Mouse (Mus musculus) adrenal gland, adult 2 months (tissue): Measurements from ENCODE around the gene Gm20388. TPM values are rescaled to one million over a fixed set of nuclear protein-coding genes. Genes with fewer than 3 reads are reported as not detected.
A peak's percentile ranks its signal among the peaks of the same experiment; 100 is the strongest.

Source experiments
- DNase-seq: peaks from one replicate; pipeline ENCODE4 v3.0.0; 2021
- polyA plus RNA-seq: library from polyadenylated mRNA; depleted of rRNA; stranded (reverse); fragments of >200 nt; gene quantifications from 2 replicates; pipeline ENCODE4 v1.2.3, GENCODE M21; 2012
- total RNA-seq, 2 experiments: library from RNA; stranded (reverse); gene quantifications; 2 replicates each; pipeline ENCODE4 v1.2.3; 2021

The Gm20388 gene
- total and polyA plus RNA-seq, 3 experiments, result 5.9 to 50.1 (median 9.9) TPM

GRCm38 (mm10) chr8:123815325-123815724 is 3904.7 kb downstream of the Gm20388 start:
- no peak for DNase-seq

GRCm38 (mm10) chr8:123816939-123817338 is 3906.3 kb downstream of the Gm20388 start:
- DNase-seq, result no peak

GRCm38 (mm10) chr8:123817747-123818146 is 3907.1 kb downstream of the Gm20388 start:
- no peak for DNase-seq

GRCm38 (mm10) chr8:123819683-123820610 is 3909.3 kb downstream of the Gm20388 start:
- DNase-seq, result no peak

- no peak for DNase-seq
Observed at GRCm38 (mm10) chr8:123820780-123821179, 3910.1 kb downstream of the Gm20388 start.

- no peak for DNase-seq
Observed at GRCm38 (mm10) chr8:123823111-123823510, 3912.5 kb downstream of the Gm20388 start.

- no peak for DNase-seq
Observed at GRCm38 (mm10) chr8:123823532-123824123, 3913.0 kb downstream of the Gm20388 start.

GRCm38 (mm10) chr8:123826001-123826400 is 3915.4 kb downstream of the Gm20388 start:
- DNase-seq, result no peak

- no peak for DNase-seq
Observed at GRCm38 (mm10) chr8:123826758-123827157, 3916.1 kb downstream of the Gm20388 start.

GRCm38 (mm10) chr8:123827523-123827922 is 3916.9 kb downstream of the Gm20388 start:
- no peak for DNase-seq

GRCm38 (mm10) chr8:123832757-123833156 is 3922.1 kb downstream of the Gm20388 start:
- peak; percentile 74 for DNase-seq

- DNase-seq, result peak; percentile 46
Observed at GRCm38 (mm10) chr8:123835451-123835850, 3924.8 kb downstream of the Gm20388 start.

- no peak for DNase-seq
Observed at GRCm38 (mm10) chr8:123836354-123836753, 3925.7 kb downstream of the Gm20388 start.

GRCm38 (mm10) chr8:123838496-123838895 is 3927.9 kb downstream of the Gm20388 start:
- DNase-seq, result no peak

- DNase-seq, result no peak
Observed at GRCm38 (mm10) chr8:123840578-123841345, 3930.1 kb downstream of the Gm20388 start.

GRCm38 (mm10) chr8:123842086-123842485 is 3931.4 kb downstream of the Gm20388 start:
- DNase-seq, result no peak

GRCm38 (mm10) chr8:123844341-123844740 is 3933.7 kb downstream of the Gm20388 start:
- DNase-seq, result no peak

- DNase-seq, result no peak
Observed at GRCm38 (mm10) chr8:123845114-123845513, 3934.5 kb downstream of the Gm20388 start.

- no peak for DNase-seq
Observed at GRCm38 (mm10) chr8:123845991-123846390, 3935.3 kb downstream of the Gm20388 start.

- no peak for DNase-seq
Observed at GRCm38 (mm10) chr8:123846509-123846908, 3935.9 kb downstream of the Gm20388 start.

- DNase-seq, result no peak
Observed at GRCm38 (mm10) chr8:123847546-123847945, 3936.9 kb downstream of the Gm20388 start.

- no peak for DNase-seq
Observed at GRCm38 (mm10) chr8:123849352-123849751, 3938.7 kb downstream of the Gm20388 start.
